Mouse (Mus musculus) kidney, adult 18-20 months (tissue): Measurements from ENCODE around the gene 2510002D24Rik.
"Not testable (repeated sequence)": the region's sequence is repeated elsewhere in the genome, so short reads cannot be mapped to it uniquely, and the experiment has no call there.

Experiments
- DNase-seq: peaks from one replicate; pipeline ENCODE4 v3.0.0; 2021

The 2510002D24Rik gene

DNA sequence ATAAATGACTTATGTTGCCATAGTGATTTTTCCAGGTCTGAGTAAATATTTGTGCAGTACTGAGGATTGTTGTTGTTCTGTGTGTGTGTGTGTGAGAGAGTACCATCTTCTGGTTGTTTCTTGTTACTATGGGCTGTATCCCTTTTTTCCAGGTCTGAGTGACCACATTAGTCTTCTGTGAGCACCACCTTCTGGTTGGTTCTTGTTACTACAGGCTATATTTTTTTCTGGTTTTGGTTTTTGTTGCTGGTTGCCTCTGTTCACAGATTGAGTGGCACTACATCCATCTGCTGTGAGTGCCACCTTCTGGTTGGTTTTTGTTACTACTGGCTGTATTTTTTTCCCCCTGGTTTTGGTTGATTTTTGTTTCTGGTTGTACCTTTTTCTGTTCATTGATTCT is 22.2 kb downstream of the 2510002D24Rik start:
- DNase-seq: no peak

GRCm38 (mm10) chr16:18860186-18860585 is 23.8 kb downstream of the 2510002D24Rik start:
- DNase-seq: no peak

DNA sequence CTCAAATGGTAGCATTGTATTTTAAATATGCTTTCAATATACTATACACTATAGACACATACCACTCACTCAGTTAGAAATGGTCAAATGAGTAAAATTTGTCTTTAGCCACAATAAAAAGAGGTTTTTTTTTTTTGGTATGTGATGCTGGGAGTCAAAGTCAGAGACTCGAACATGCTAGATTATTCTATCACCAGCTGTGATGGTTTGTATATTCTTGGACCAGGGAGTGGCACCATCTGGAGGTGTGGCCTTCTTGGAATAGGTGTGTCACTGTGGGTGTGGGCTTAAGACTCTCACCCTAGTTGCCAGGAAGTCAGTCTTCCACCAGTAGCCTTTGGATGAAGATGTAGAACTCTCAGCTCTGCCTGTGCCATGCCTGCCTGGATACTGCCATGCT is 34.1 kb downstream of the 2510002D24Rik start:
- DNase-seq: not testable (repeated sequence)

- no peak for DNase-seq
These were observed 39.7 kb downstream of the 2510002D24Rik start for GRCm38 (mm10) chr16:18876091-18876441.

DNA sequence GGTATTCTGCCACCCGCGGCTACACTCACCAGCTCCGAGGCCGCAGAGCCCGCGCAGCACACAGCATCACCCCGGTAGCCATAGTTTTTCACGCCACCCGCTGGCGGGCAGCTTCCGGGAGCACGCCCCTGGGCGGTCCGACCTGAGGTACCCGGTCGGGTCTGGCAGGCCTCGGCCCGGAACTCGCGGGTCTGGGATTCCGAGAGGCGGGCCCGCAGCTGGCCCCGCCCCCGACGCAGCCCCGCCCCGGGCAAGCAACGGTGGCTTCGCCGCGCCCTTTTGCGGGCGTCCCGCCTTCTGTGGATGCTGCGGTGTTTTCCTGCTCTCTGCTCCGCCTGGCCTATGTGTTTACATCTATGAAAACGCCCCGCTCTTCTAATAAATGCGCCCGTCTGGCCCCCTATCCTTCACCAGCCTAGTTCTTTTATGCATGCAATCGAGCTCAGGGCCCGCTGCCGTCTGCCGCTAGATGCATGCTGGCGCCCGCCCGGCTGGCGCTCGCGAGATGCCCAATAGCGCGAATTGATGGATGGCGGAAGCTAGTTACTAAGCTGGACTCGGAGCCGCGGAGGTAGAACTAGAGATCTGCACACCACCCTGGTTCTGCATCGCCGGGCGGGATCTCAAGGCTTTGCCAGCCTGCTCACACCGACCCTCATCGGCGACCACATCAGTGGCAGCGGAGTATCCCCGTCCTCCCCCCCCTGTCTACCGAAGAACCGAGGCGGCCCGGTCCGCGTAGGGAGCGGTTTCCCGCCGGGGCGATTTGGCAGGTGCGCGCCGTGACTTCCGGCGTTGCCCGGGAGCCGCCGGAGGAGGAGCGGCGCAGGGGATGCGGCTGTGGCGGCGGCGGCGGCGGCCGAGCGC is 40.3 kb downstream of the 2510002D24Rik start, which contains the start of the genes Mrpl40 and Hira:
Gene Mrpl40, minus strand, starts transcription at position 421 of the 867 bp plus-strand sequence.
Gene Hira, plus strand, starts transcription at position 596 of the 867 bp plus-strand sequence.
- DNase-seq: peak; percentile 96

DNA sequence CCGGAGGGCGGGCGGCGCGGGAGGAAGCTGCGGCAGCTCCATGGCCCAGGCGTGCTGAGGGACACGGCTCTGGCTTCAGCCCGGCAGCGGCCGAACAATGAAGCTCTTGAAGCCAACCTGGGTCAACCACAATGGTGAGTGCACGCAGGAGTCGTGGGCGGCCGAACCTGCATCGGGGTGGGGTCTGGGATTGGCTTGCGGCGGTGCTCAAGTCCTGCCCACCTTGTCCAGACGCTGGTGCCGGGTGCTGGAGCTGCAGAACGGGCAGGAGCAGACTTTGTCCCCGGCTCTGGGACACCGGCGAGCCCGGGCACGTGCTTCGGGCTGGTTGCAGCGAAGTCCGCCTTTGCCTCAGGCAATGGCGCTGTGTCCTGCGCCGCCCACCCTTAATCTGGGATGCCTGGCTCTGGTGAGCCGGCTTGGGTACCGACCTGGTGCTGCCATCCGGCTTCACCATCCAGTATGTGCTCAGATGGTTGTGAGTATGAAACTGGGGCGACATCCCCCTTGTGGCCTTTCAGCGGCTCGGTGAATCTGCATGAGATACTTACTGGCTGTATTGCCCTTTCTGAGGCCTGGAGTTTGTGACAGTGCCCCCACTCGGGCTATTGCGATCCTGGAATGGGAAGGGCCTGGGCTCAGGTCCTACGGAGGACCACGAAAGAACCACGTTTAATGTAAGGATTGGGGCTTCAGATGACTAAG is 41.2 kb downstream of the 2510002D24Rik start:
- DNase-seq: peak; percentile 73

DNA sequence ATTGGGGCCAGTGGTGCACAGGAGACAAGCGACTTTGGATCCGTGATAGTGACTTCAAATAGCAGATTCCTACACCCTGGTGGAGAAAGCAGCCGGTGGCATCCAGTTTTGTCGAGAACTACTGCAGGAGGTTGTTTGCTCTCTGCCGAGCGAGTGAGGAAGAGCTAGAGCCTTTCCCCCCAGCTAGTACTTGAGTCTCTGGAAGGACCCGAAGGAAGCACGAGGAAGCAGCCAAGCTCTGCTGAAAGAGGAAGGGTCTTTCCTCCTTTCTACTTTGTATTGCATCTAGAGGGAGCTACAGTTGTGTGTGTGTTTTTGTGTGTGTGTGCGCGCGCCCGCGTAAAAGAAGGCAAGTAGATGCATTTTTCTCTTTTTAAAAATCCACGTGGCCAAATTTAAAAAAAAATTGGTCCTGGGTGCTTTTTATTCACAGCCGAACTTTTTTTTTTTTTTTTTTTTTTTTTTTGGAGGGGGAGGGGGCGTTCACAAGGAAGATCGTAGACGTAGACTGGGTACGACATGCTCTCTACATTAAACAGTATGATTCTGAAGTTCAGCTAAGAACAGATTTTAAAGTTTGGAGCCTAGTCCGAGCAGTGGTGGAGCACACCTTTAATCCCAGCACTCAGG is 41.8 kb downstream of the 2510002D24Rik start:
- no peak for DNase-seq

- DNase-seq: no peak
These were observed 47.7 kb downstream of the 2510002D24Rik start for GRCm38 (mm10) chr16:18884044-18884443.
